Mouse (Mus musculus) hindbrain, embryonic 12.5 days (tissue): ENCODE data around the gene Gm10260. TPM values are rescaled to one million over a fixed set of nuclear protein-coding genes. Genes with fewer than 3 reads are reported as not detected.

Source experiments
- ATAC-seq: fragments of 200-750 bp; cut with Nextera tagmentation; 2 replicates; pipeline ENCODE4 v1.8.0; 2017; ENCODE audit warnings: moderate TSS enrichment; ENCODE audit not compliant: low FRiP score
- H3K27ac ChIP-seq: fragments of 300-500 bp; sonication (generic); 2 replicates; pipeline ENCODE4 v1.5.1; 2016; ENCODE audit warnings: mild to moderate bottlenecking
- H3K27me3 ChIP-seq: fragments of 300-500 bp; sonication (generic); 2 replicates; pipeline ENCODE4 v1.6.1; 2016; ENCODE audit warnings: mild to moderate bottlenecking
- H3K36me3 ChIP-seq: fragments of 300-500 bp; sonication (generic); 2 replicates; pipeline ENCODE4 v1.6.1; 2016; ENCODE audit warnings: mild to moderate bottlenecking
- H3K4me1 ChIP-seq: fragments of 300-500 bp; sonication (generic); 2 replicates; pipeline ENCODE4 v1.6.1; 2016
- H3K4me2 ChIP-seq: fragments of 300-500 bp; sonication (generic); replicated peaks from 2 replicates; pipeline ENCODE4 v1.6.1; 2016; ENCODE audit warnings: mild to moderate bottlenecking
- H3K4me3 ChIP-seq: fragments of 300-500 bp; sonication (generic); 2 replicates; pipeline ENCODE4 v1.5.1; 2016; ENCODE audit warnings: mild to moderate bottlenecking
- H3K9ac ChIP-seq: fragments of 300-500 bp; sonication (generic); 2 replicates; pipeline ENCODE4 v1.6.1; 2016; ENCODE audit warnings: mild to moderate bottlenecking, moderate library complexity
- H3K9me3 ChIP-seq: fragments of 300-500 bp; sonication (generic); replicated peaks from 2 replicates; pipeline ENCODE4 v1.6.1; 2016; ENCODE audit warnings: mild to moderate bottlenecking
- WGBS: fragments of 180-500 bp; shearing (Covaris S2); methylation state at CpG from one replicate; pipeline ENCODE4 v1.1.7; 2016; 5-methylcytosine and 5-hydroxymethylcytosine counted together
- polyA plus RNA-seq: library from polyadenylated mRNA; unstranded; fragments of >200 nt; fragmentation: Nextera tagmentation; extraction: Ambion mirVana; gene quantifications from 2 replicates; pipeline ENCODE4 v1.2.1, GENCODE M21; 2016

Gm10260 gene
- polyA plus RNA-seq, 1 experiment from 2014 or later, result 1.2 TPM

DNA sequence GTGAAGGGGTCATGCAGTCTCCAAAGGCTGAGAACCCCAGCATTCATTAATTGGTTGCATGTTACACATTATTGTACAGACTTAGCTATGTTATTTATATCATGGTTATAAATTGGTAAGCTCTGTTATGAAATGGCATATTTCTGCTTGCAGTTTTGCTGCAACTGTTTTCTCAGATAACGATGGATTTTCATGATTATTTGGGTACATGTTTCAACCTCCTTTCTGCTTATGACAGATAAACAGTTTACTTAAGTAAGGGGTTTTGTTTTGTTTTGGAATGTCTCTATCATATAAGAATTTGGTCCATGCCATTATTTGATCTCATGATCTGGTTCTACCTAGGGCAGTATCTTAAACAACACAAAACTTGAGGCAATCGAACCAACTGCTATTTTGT lies 5.5 kb upstream of the Gm10260 start:
- Histone ChIP-seq H3K27ac (no peak overlapping the region), H3K9me3 (no peaks in the 10 kb centered on the region), H3K27me3 (no peaks in the 10 kb centered on the region), H3K4me1 (peaks cover 10% of the 10 kb centered on the region; the same call in 1 of the 2 replicates), H3K4me3 (no peak overlapping the region), H3K9ac (no peak overlapping the region), H3K4me2 (no peak overlapping the region), H3K36me3 (no peaks in the 10 kb centered on the region)
- ATAC-seq, result no peak
- WGBS, result 93% methylated on average over 2 of the region's 2 CpGs

DNA sequence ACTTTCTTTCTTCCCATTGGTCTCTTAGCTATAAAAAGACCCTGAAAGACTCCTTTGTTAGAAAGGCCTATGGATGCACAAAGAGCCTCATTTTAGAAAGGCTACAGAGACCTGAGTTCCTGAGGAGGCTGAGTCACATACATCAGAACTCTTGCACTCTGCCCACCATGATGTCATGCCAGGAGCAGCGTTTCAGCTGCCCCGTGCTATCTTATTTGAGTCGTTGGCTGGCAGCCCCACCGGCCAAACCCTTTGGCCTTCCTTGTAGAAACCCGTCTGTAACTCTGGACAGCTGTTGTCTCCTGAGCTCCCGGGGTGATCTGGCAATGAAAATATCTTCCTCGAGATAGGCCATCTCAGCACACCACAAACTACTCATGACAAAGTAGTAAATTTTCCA lies 3.6 kb upstream of the Gm10260 start:
- no peak for ATAC-seq
- Histone ChIP-seq H3K4me2 (no peak overlapping the region), H3K9me3 (no peaks in the 10 kb centered on the region), H3K9ac (no peak overlapping the region), H3K27ac (peak overlapping the region; percentile 18; the same call in 1 of the 2 replicates), H3K4me3 (no peak overlapping the region), H3K36me3 (no peaks in the 10 kb centered on the region), H3K27me3 (no peaks in the 10 kb centered on the region), H3K4me1 (peaks cover 10% of the 10 kb centered on the region; the same call in 1 of the 2 replicates)
- WGBS, result 55% methylated on average over 7 of the region's 7 CpGs

DNA sequence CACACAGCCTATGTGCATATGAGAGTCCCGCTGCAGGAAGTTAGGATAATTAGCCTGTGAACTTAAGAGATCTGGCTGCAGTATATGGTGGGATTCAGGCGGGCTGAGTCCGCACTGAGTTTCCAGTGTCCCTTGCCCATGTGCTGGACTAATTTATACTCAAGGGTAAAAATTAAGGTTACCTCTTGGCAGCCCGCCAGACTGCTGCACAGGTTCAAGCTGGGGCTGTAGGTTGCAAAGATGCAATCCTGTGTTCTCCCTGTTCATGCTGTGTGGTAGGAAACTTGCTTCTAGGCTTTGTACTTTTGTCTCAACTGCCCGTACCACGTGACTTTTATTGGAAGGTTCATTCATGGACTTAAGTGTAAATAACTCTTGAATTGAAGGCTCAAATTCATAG lies 3.0 kb upstream of the Gm10260 start:
- Histone ChIP-seq H3K4me2 (no peak overlapping the region), H3K27me3 (no peaks in the 10 kb centered on the region), H3K4me1 (peaks cover 10% of the 10 kb centered on the region; the same call in 1 of the 2 replicates), H3K27ac (peak overlapping the region; percentile 18), H3K4me3 (no peak overlapping the region), H3K9me3 (no peaks in the 10 kb centered on the region), H3K9ac (no peak overlapping the region), H3K36me3 (no peaks in the 10 kb centered on the region)
- 73% methylated on average over 6 of the region's 6 CpGs for WGBS
- no peak for ATAC-seq

DNA sequence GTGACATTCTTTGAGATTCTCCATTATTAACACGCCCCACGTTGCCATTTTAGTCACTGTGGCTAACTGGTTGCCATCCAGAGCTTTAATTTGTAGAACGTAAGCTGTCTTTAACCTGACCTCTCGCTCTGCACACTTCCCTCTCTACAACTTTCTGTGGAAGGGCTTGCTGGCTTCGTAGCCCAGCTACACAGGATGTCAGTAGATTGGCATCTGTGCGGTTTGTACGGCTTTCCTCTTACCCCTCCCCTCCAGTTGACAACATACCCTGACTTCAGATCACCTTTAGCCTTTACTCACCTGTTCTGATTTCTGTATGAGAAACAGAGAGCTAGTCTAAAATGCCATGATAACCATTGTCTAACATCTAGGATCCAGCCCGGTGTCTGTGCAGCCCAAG lies 1.7 kb upstream of the Gm10260 start:
- Histone ChIP-seq H3K4me2 (no peak overlapping the region), H3K27ac (no peak overlapping the region), H3K36me3 (no peaks in the 10 kb centered on the region), H3K9ac (no peak overlapping the region), H3K4me1 (peaks cover 14% of the 10 kb centered on the region), H3K9me3 (no peaks in the 10 kb centered on the region), H3K4me3 (no peak overlapping the region), H3K27me3 (no peaks in the 10 kb centered on the region)
- no peak for ATAC-seq
- WGBS, result 92% methylated on average over 8 of the region's 8 CpGs

DNA sequence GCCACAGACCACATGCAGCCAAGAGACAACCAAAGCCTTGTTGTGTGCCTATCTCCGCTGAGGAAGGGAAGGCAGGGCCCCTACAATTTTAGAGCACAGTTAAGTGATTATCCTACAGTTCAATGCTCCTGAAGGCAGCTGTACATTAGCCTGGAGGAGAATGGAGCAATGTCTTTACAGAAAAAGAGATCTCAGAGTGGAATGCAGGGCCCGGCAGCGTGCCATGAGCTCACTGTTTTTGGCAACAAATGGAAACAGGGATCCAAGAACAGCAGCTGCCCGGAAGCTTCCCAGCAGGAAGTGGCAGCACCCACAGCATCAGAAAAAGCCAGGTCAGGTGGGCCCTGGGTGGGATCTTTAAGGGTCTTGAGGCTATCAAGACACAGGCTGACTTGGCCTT lies 3.4 kb downstream of the Gm10260 start:
- no peak overlapping the region for H3K9ac ChIP-seq
- H3K4me3 ChIP-seq, result no peak overlapping the region
- H3K9me3 ChIP-seq, result no peaks in the 10 kb centered on the region
- no peak overlapping the region for H3K4me2 ChIP-seq
- H3K4me1 ChIP-seq, result peaks cover 7% of the 10 kb centered on the region
- H3K27ac ChIP-seq, result peak overlapping the region; percentile 52; the same call in 1 of the 2 replicates
- 66% methylated on average over 4 of the region's 4 CpGs for WGBS
- H3K36me3 ChIP-seq, result no peaks in the 10 kb centered on the region
- no peak for ATAC-seq
- H3K27me3 ChIP-seq, result no peaks in the 10 kb centered on the region

DNA sequence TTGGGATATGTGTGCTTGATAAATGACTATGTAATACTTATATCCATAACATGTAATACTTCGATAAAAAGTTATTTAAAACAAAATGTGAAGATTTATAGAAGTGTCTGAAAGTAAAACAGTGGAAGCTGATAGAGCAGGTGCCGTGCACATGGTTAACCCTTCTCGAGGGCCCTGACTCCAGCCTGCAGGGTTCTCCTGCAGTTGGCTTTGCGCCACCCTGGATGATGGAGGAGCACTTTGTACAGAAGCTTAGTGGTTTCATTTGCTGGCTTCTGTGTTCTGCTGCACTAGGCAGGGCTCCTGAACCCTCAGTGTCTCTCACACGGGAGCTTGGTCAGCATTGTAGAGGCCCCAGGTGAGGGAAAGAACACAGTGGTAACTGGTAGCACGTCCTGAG lies 4.3 kb downstream of the Gm10260 start:
- no peak overlapping the region for H3K27ac ChIP-seq
- no peaks in the 10 kb centered on the region for H3K27me3 ChIP-seq
- H3K9me3 ChIP-seq, result no peaks in the 10 kb centered on the region
- H3K9ac ChIP-seq, result no peak overlapping the region
- H3K4me2 ChIP-seq, result no peak overlapping the region
- no peak overlapping the region for H3K4me3 ChIP-seq
- ATAC-seq, result no peak
- H3K36me3 ChIP-seq, result no peaks in the 10 kb centered on the region
- 94% methylated on average over 6 of the region's 6 CpGs for WGBS
- H3K4me1 ChIP-seq, result peaks cover 10% of the 10 kb centered on the region

DNA sequence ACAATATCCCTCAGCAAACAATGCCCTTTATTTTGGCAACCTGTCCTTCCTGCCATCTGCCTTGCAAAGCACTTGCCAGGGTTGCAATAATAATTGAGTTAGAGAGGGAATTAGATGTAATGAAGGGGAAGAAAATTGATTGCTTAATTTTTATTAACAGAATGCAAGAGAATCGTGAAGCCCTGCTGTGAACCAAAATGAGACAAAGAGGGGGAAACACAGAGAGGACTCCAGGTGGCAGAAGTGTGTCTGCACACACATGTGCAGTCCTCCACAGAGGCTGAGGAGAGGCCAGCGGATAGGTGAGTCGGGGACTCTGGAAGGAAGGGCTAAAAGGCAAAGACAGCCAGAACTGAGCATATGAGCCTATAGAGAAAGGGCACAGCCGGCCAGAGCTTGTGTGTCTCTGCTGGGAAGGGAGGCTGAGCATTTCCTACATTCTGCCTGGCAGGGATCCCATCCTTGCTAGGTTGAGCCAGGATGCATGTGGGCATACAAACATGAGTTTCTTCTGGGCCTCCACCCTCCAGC lies 9.5 kb downstream of the Gm10260 start:
- no peaks in the 10 kb centered on the region for H3K27me3 ChIP-seq
- WGBS, result 48% methylated on average over 4 of the region's 4 CpGs
- H3K27ac ChIP-seq, result peak overlapping the region; percentile 40
- peak; percentile 49; the same call in 1 of the 2 replicates for ATAC-seq
- H3K4me2 ChIP-seq, result no peak overlapping the region
- no peak overlapping the region for H3K4me3 ChIP-seq
- peaks cover 32% of the 10 kb centered on the region for H3K4me1 ChIP-seq
- no peaks in the 10 kb centered on the region for H3K9me3 ChIP-seq
- no peaks in the 10 kb centered on the region for H3K36me3 ChIP-seq
- no peak overlapping the region for H3K9ac ChIP-seq

DNA sequence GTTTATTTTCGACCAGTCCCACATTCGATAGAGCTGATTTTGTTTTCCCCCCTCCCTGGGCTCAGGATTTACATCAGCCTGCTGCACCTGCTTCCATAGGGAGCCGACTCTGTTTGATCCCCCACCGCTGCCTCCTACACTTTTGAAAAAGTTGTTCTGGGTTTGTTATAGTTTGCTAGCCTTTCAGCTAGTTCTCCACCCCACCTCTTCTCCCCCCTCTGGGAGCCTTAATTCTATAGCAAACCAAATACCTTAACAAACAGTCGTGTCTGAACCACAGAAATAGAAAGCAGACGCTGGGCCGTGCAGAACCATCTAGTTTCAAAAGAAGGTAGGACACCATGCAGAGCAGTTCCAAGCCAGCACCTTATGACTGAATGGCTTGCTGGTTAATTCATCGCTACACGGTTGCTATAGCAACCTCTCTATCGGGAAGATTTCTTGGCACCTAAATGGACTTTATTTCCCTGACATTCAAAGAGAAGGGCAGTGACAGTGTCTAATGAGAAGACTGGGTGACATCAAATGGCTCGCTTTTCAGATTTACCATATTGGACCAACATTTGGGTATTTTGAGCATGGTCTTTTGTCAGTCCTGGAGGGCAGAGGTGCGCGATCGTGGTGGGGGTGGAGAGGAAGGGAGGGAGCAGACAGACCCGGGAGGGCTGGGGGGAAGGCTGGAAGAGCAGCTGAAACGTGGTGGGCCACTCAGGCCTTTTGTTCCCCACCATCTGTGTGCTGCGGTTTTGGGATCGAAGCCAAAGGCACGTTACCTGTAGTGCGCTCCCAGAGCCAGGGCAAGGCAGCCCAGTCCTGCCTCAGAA lies 13.2 kb downstream of the Gm10260 start:
- 19% methylated on average over 20 of the region's 20 CpGs for WGBS

DNA sequence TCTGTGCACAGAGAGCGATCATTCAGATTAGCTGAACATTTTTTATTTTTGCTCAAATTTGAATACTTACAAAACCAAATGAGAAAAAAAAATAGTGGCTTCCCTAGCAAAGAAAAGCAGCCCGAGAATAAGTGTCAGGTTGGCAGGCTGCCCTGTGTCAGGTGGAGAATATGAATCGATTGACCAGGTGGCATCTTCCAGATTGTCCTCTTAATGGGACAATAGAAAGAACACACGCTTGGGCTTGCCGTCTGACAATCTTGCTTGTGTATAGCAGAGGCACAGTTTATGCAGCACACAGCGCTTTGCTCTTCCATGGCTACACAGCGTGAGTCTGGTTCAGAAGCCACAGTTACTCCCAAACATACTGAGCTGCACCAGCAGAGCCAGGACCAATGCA lies 15.8 kb downstream of the Gm10260 start:
- Histone ChIP-seq H3K4me3 (no peak overlapping the region), H3K27me3 (no peaks in the 10 kb centered on the region), H3K9ac (no peak overlapping the region), H3K4me1 (peaks cover 47% of the 10 kb centered on the region), H3K27ac (peak overlapping the region; percentile 9; the same call in 1 of the 2 replicates), H3K36me3 (no peaks in the 10 kb centered on the region), H3K9me3 (no peaks in the 10 kb centered on the region), H3K4me2 (no peak overlapping the region)
- WGBS, result 68% methylated on average over 7 of the region's 7 CpGs
- no peak for ATAC-seq

More for the DNA sequence above, 13.2 kb downstream of the Gm10260 start:
- H3K4me3 ChIP-seq, result no peak overlapping the region
- H3K27me3 ChIP-seq, result no peaks in the 10 kb centered on the region
- no peaks in the 10 kb centered on the region for H3K9me3 ChIP-seq
- peaks cover 52% of the 10 kb centered on the region for H3K4me1 ChIP-seq
- peak; percentile 84 for ATAC-seq
- no peaks in the 10 kb centered on the region for H3K36me3 ChIP-seq
- H3K4me2 ChIP-seq, result peak overlapping the region; percentile 34
- peak overlapping the region; percentile 88 for H3K27ac ChIP-seq
- H3K9ac ChIP-seq, result no peak overlapping the region

DNA sequence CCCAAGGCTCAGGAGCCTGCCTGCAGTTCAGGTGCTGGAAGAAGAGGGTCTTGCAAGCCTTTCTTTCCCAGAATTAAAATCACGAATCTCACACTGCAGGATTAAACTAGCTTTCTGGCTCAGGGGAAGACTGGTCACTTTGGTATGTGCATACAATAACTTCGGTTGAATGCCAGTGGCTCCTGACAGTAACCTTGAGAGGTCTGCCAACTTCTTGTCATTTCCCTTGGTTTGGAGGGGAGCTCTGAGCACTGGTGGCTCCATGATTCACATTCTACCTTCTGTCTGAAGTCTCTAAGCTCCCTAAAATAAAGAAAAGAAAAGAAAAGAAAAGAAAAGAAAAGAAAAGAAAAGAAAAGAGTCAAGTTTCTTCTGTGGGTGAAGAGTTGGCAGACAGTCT lies 16.4 kb downstream of the Gm10260 start:
- Histone ChIP-seq H3K9me3 (no peaks in the 10 kb centered on the region), H3K4me1 (peaks cover 47% of the 10 kb centered on the region), H3K4me3 (no peak overlapping the region), H3K27me3 (no peaks in the 10 kb centered on the region), H3K36me3 (no peaks in the 10 kb centered on the region), H3K9ac (no peak overlapping the region), H3K27ac (no peak overlapping the region), H3K4me2 (no peak overlapping the region)
- ATAC-seq, result no peak
- 52% methylated on average over 2 of the region's 2 CpGs for WGBS

DNA sequence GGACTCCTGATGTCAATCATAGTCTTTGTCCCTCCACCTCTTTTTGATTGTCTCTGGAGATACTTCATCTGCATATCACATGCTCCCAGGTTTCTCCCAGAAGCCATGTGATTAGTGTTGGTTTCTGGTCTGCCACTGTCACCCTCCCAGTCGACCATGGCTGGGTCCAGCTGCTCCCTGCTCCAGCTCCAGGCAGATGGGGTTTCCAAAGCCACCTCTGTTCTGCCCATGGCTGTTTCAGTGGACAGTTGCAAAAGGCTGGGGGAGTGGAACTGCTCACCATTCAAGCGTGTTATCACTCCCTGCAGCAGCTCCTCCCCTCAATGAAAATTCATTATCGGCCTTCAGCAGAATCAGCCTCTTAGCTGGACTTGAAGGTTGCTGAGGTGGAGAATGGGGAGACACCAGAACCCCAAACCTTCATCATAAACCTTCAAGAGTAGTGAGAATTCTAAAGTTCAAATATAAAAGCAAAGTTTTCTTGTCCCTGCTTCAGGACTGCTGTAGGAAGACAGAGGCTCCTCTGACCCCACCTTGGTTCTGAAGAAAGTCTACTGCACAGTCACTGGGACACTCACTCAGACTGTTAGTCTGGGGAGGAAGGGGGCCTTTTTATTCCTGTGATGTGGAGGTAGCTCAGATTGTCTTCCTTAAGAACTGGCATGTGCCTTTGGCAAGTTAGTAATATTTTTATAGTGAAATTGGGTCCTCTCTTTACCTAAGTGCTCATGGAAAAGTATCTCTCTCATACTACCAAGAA lies 17.0 kb downstream of the Gm10260 start:
- Histone ChIP-seq H3K36me3 (no peaks in the 10 kb centered on the region), H3K4me1 (peaks cover 44% of the 10 kb centered on the region), H3K27ac (no peak overlapping the region), H3K4me3 (no peak overlapping the region), H3K9ac (no peak overlapping the region), H3K27me3 (no peaks in the 10 kb centered on the region), H3K4me2 (no peak overlapping the region), H3K9me3 (no peaks in the 10 kb centered on the region)
- 35% methylated on average over 3 of the region's 3 CpGs for WGBS
- peak; percentile 56 for ATAC-seq

DNA sequence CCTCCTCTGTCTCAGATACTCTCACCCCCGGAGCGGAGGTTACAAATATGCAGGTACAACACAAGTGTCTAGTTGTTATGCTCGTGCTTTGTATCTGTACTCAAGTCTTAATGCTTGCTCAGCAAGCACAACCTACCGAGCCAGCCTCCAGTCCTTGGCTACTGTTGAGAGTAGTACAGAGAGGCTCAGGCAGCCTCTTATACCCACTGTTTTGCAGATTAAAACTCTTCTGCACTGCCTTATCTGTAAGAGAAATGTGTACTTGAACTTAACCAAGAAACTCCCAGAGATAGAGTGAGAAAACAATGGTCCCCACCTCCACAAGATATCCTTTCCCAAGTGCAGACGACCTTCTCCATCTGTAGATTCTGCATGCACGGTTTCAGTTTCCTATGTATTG lies 24.5 kb downstream of the Gm10260 start:
- Histone ChIP-seq H3K27me3 (no peaks in the 10 kb centered on the region), H3K27ac (no peak overlapping the region), H3K4me1 (no peaks in the 10 kb centered on the region), H3K9ac (no peak overlapping the region), H3K36me3 (no peaks in the 10 kb centered on the region), H3K4me2 (no peak overlapping the region), H3K4me3 (no peak overlapping the region), H3K9me3 (no peaks in the 10 kb centered on the region)
- ATAC-seq, result no peak
- whole genome bisulfite sequencing, result 90% methylated on average over 6 of the region's 6 CpGs
